Mouse (Mus musculus) liver, embryonic 13.5 days (tissue): Measurements from ENCODE around the gene Gpatch3. TPM values are rescaled to one million over a fixed set of nuclear protein-coding genes. Genes with fewer than 3 reads are reported as not detected.

Experiments
- ATAC-seq: fragments of 200-750 bp; cut with Nextera tagmentation; 2 replicates; pipeline ENCODE4 v1.8.0; 2017; ENCODE audit warnings: low read depth, mild to moderate bottlenecking, moderate number of reproducible peaks, moderate library complexity
- DNase-seq: peaks from one replicate; pipeline ENCODE4 v3.0.0; 2022
- H3K27ac ChIP-seq: fragments of 300-500 bp; sonication (generic); 2 replicates; pipeline ENCODE4 v1.5.1; 2015; ENCODE audit warnings: moderate library complexity, mild to moderate bottlenecking, inconsistent platforms
- H3K27me3 ChIP-seq: fragments of 300-500 bp; sonication (generic); 2 replicates; pipeline ENCODE4 v1.6.1; 2015; ENCODE audit warnings: mild to moderate bottlenecking, inconsistent platforms
- H3K36me3 ChIP-seq: fragments of 300-500 bp; sonication (generic); 2 replicates; pipeline ENCODE4 v1.6.1; 2015; ENCODE audit warnings: mild to moderate bottlenecking, inconsistent platforms
- H3K4me1 ChIP-seq: fragments of 300-500 bp; sonication (generic); replicated peaks from 2 replicates; pipeline ENCODE4 v1.6.1; 2015; ENCODE audit warnings: inconsistent platforms
- H3K4me2 ChIP-seq: fragments of 300-500 bp; sonication (generic); 2 replicates; pipeline ENCODE4 v1.6.1; 2015; ENCODE audit warnings: inconsistent platforms, mild to moderate bottlenecking, moderate library complexity
- H3K4me3 ChIP-seq: fragments of 300-500 bp; sonication (generic); replicated peaks from 2 replicates; pipeline ENCODE4 v1.5.1; 2015; ENCODE audit warnings: mild to moderate bottlenecking, inconsistent platforms
- H3K9ac ChIP-seq: fragments of 300-500 bp; sonication (generic); 2 replicates; pipeline ENCODE4 v1.6.1; 2015; ENCODE audit warnings: mild to moderate bottlenecking, inconsistent platforms
- H3K9me3 ChIP-seq: fragments of 300-500 bp; sonication (generic); replicated peaks from 2 replicates; pipeline ENCODE4 v1.6.1; 2016; ENCODE audit warnings: inconsistent platforms
- WGBS: fragments of 180-500 bp; shearing (Covaris S2); methylation state at CpG from one replicate; pipeline ENCODE4 v1.1.7; 2015; ENCODE audit not compliant: insufficient replicate concordance; 5-methylcytosine and 5-hydroxymethylcytosine counted together
- polyA plus RNA-seq: library from polyadenylated mRNA; unstranded; fragments of >200 nt; fragmentation: Nextera tagmentation; extraction: Ambion mirVana; gene quantifications from 2 replicates; pipeline ENCODE4 v1.2.1, GENCODE M21; 2015

Gene Gpatch3
- polyA plus RNA-seq, 1 experiment from 2014 or later = 4.3 TPM

GRCm38 (mm10) chr4:133584059-133584951 lies 9.8 kb downstream of the Gpatch3 start, which contains the start of gene Gpn2:
Gene Gpn2, plus strand, starts transcription at chr4:133584362.
- 1% methylated on average over 65 of the region's 65 CpGs for WGBS
- no peaks in the 10 kb centered on the region for H3K9me3 ChIP-seq
- ATAC-seq = peak; percentile 84

DNA sequence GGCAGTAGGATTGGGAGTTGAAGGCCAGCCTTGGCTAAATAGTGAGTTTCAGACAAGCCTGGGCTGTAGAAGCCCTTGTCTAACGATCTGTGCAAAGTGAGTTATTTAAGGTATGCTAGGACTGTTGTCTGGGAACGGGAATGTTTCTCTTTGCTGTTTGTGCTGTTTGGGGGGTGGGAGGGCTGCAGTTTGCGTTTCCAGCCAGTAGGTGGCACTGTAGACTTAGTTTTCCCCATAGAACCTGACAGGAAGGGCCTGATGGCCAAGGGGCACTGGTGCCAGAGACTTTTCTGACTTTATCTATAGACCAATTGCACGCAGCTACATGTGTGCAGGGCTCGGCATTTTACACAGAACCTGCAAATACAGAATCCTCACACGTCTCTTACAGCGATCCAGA lies 18.0 kb downstream of the Gpatch3 start:
- Histone ChIP-seq H3K9ac (no peak overlapping the region), H3K27ac (no peak overlapping the region), H3K9me3 (no peaks in the 10 kb centered on the region), H3K27me3 (no peaks in the 10 kb centered on the region), H3K36me3 (peaks cover 56% of the 10 kb centered on the region), H3K4me3 (no peak overlapping the region), H3K4me2 (no peak overlapping the region), H3K4me1 (peaks cover 15% of the 10 kb centered on the region)
- DNase-seq (no peak), ATAC-seq (no peak)
- 23% methylated on average over 7 of the region's 7 CpGs for WGBS

More at GRCm38 (mm10) chr4:133584059-133584951, 9.8 kb downstream of the Gpatch3 start, which contains the start of gene Gpn2:
- peaks cover 31% of the 10 kb centered on the region for H3K4me1 ChIP-seq
- no peaks in the 10 kb centered on the region for H3K27me3 ChIP-seq
- H3K4me2 ChIP-seq = peak within 1 kb of the TSS; percentile 98
- peaks cover 63% of the 10 kb centered on the region for H3K36me3 ChIP-seq
- peak within 1 kb of the TSS; percentile 86 for H3K27ac ChIP-seq
- peak within 1 kb of the TSS; percentile 92 for H3K4me3 ChIP-seq
- H3K9ac ChIP-seq = peak within 1 kb of the TSS; percentile 86
- DNase-seq = peak; percentile 71

DNA sequence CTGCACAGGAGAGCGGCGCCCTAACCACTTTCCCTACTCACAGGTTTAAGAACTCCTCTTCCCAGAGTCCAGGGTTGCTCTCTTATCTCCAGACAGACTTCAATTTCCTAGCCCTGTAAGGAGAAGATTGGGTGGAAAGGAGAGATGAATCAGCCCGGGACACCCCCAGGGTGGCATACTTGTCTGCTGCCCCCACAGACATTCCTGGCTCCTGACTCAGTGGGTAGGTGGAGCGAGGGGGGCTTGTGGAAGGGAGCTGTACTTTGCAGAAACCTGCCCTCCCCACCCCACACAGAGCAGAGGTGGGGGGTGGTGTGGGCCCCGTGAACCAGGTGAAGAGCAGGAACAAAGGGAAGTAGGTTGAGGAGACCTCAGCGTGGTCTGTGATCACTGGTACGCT lies 21.0 kb downstream of the Gpatch3 start:
- peaks cover 38% of the 10 kb centered on the region for H3K4me1 ChIP-seq
- H3K27ac ChIP-seq = no peak overlapping the region
- H3K4me3 ChIP-seq = no peak overlapping the region
- no peak overlapping the region for H3K4me2 ChIP-seq
- 51% methylated on average over 7 of the region's 7 CpGs for WGBS
- H3K27me3 ChIP-seq = peaks cover 27% of the 10 kb centered on the region
- H3K9ac ChIP-seq = no peak overlapping the region
- peaks cover 26% of the 10 kb centered on the region for H3K36me3 ChIP-seq
- ATAC-seq = no peak
- DNase-seq = no peak
- no peaks in the 10 kb centered on the region for H3K9me3 ChIP-seq

- no peak overlapping the region for H3K9ac ChIP-seq
- no peak overlapping the region for H3K4me2 ChIP-seq
- H3K27me3 ChIP-seq = peaks cover 32% of the 10 kb centered on the region
- H3K36me3 ChIP-seq = peaks cover 21% of the 10 kb centered on the region
- DNase-seq = no peak
- H3K4me3 ChIP-seq = no peak overlapping the region
- WGBS = 62% methylated on average over 6 of the region's 6 CpGs
- H3K9me3 ChIP-seq = no peaks in the 10 kb centered on the region
- ATAC-seq = no peak
- no peak overlapping the region for H3K27ac ChIP-seq
- H3K4me1 ChIP-seq = peaks cover 38% of the 10 kb centered on the region
These were observed 21.5 kb downstream of the Gpatch3 start for GRCm38 (mm10) chr4:133596084-133596483.

- H3K4me1 ChIP-seq = peaks cover 42% of the 10 kb centered on the region
- no peak overlapping the region for H3K9ac ChIP-seq
- ATAC-seq = no peak
- DNase-seq = no peak
- no peak overlapping the region for H3K27ac ChIP-seq
- H3K27me3 ChIP-seq = peaks cover 54% of the 10 kb centered on the region
- no peaks in the 10 kb centered on the region for H3K36me3 ChIP-seq
- peak overlapping the region; percentile 63 for H3K4me3 ChIP-seq
- WGBS = 33% methylated on average over 4 of the region's 4 CpGs
- H3K9me3 ChIP-seq = no peaks in the 10 kb centered on the region
- peak overlapping the region; percentile 88 for H3K4me2 ChIP-seq
These were observed 24.1 kb downstream of the Gpatch3 start for GRCm38 (mm10) chr4:133598616-133599015.

DNA sequence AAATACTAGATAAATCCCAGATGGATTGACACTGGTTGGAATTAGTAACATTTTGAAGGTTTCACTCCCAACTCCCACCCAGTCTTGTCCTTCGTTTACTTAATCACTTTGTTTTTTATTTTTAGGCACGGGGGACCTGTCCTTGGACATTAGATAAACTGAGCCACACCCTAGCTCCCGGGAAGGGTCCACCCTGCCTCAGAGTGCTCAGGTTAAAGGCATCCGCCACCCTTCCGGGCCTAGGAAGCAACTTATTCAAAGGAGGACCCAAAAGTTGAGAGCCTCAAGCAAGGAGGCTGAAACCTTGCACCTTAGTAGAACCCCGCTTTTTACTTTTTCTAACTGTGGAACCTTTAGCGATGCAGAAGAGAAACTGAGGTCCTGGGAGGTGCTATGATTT lies 24.6 kb downstream of the Gpatch3 start:
- ATAC-seq = no peak
- peaks cover 42% of the 10 kb centered on the region for H3K4me1 ChIP-seq
- peaks cover 55% of the 10 kb centered on the region for H3K27me3 ChIP-seq
- peak overlapping the region; percentile 88 for H3K4me2 ChIP-seq
- H3K9me3 ChIP-seq = no peaks in the 10 kb centered on the region
- H3K36me3 ChIP-seq = 0 out of 2 replicates have a peak, but pooled peaks cover under 1% of the 10 kb centered on the region
- 13% methylated on average over 7 of the region's 7 CpGs for WGBS
- no peak overlapping the region for H3K27ac ChIP-seq
- DNase-seq = no peak
- peak overlapping the region; percentile 63 for H3K4me3 ChIP-seq
- peak overlapping the region; percentile 63 for H3K9ac ChIP-seq

DNA sequence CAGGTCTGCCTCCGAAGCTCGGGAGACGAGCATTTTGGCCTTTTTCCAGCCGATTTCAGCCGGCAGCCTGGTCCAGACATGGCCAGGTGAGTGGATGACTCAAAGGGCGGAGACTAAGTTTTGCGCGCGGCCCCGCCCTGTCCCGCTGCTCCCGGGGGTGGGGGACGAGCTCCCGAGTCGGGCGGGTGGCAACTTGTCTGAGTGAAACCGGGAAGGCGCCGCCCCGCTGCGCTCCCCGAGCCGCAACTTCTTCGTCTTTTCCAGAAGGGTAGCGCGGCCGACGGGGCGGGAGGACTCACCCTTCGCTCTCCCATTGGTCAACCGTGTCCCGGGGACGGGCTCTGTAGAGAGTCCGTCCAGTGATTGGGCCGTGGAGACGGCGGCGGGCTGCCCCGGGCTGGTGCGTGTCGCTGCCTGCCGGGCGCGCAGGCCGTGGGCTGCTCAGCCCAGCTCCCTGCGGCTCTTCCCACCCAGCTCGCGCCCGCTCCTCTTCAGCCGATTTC lies 25.1 kb downstream of the Gpatch3 start:
- Histone ChIP-seq H3K27me3 (peaks cover 55% of the 10 kb centered on the region), H3K4me1 (peaks cover 42% of the 10 kb centered on the region), H3K9me3 (no peaks in the 10 kb centered on the region), H3K4me3 (peak overlapping the region; percentile 63), H3K36me3 (0 out of 2 replicates have a peak, but pooled peaks cover 2% of the 10 kb centered on the region), H3K27ac (no peak overlapping the region), H3K9ac (peak overlapping the region; percentile 63), H3K4me2 (peak overlapping the region; percentile 88)
- under 1% methylated on average over 50 of the region's 50 CpGs for WGBS
- peak; percentile 77 for DNase-seq
- ATAC-seq = peak; percentile 95

- peak overlapping the region; percentile 63 for H3K9ac ChIP-seq
- no peak overlapping the region for H3K27ac ChIP-seq
These were observed 25.8 kb downstream of the Gpatch3 start for GRCm38 (mm10) chr4:133600306-133600705.

GRCm38 (mm10) chr4:133601721-133602218 lies 27.2 kb downstream of the Gpatch3 start, which contains the start of gene Sfn:
Gene Sfn, minus strand, starts transcription at chr4:133602168.
- 0 out of 2 replicates have a peak, but pooled peaks cover 2% of the 10 kb centered on the region for H3K36me3 ChIP-seq
- ATAC-seq (no peak), DNase-seq (peak; percentile 31)
- H3K4me1 ChIP-seq = peaks cover 33% of the 10 kb centered on the region
- WGBS = 2% methylated on average over 16 of the region's 16 CpGs
- H3K4me3 ChIP-seq = peak within 1 kb of the TSS; percentile 41
- H3K4me2 ChIP-seq = peak within 1 kb of the TSS; percentile 63
- H3K27me3 ChIP-seq = peaks cover 55% of the 10 kb centered on the region
- peak within 1 kb of the TSS; percentile 45; the same call in 1 of the 2 replicates for H3K9ac ChIP-seq
- no peak within 1 kb of the TSS for H3K27ac ChIP-seq
- H3K9me3 ChIP-seq = no peaks in the 10 kb centered on the region

More at GRCm38 (mm10) chr4:133600306-133600705, 25.8 kb downstream of the Gpatch3 start:
- peaks cover 38% of the 10 kb centered on the region for H3K4me1 ChIP-seq
- H3K4me2 ChIP-seq = peak overlapping the region; percentile 88
- H3K4me3 ChIP-seq = peak overlapping the region; percentile 63
- 11% methylated on average over 9 of the region's 9 CpGs for WGBS
- ATAC-seq = no peak
- no peak for DNase-seq
- no peaks in the 10 kb centered on the region for H3K9me3 ChIP-seq
- peaks cover 55% of the 10 kb centered on the region for H3K27me3 ChIP-seq
- 0 out of 2 replicates have a peak, but pooled peaks cover 2% of the 10 kb centered on the region for H3K36me3 ChIP-seq

GRCm38 (mm10) chr4:133603056-133603455 lies 28.5 kb downstream of the Gpatch3 start:
- Histone ChIP-seq H3K4me1 (peaks cover 33% of the 10 kb centered on the region), H3K36me3 (peaks cover 3% of the 10 kb centered on the region), H3K4me2 (no peak overlapping the region), H3K27me3 (peaks cover 52% of the 10 kb centered on the region), H3K4me3 (no peak overlapping the region), H3K27ac (no peak overlapping the region), H3K9ac (no peak overlapping the region), H3K9me3 (no peaks in the 10 kb centered on the region)
- ATAC-seq = no peak
- DNase-seq = no peak
- WGBS = 73% methylated on average over 5 of the region's 5 CpGs

DNA sequence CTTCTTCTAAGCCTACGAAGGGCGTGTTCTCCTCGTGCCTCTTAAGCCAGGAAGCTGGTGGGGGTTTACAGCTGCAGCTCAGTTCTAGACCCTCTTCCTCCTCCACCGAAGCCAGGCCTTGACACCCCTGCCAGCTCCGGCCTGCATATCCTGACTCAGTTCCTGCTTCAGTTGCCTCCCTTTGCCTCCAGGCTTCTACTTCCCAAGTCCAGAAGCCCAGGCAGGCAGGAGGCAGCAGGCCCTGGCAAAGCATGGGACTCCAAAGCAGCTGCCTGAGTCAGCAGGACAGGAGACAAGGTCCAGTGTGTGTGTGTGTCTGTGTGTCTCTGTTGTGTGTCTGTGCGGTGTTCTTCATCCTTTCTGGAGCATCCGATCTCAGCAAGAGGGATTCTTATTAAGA lies 29.6 kb downstream of the Gpatch3 start:
- Histone ChIP-seq H3K9me3 (no peaks in the 10 kb centered on the region), H3K4me2 (no peak overlapping the region), H3K27me3 (peaks cover 42% of the 10 kb centered on the region), H3K4me3 (no peak overlapping the region), H3K4me1 (peaks cover 24% of the 10 kb centered on the region), H3K36me3 (peaks cover 8% of the 10 kb centered on the region), H3K27ac (no peak overlapping the region), H3K9ac (0 out of 2 replicates have a peak overlapping the region, but pooled peaks have one; percentile 10)
- ATAC-seq = no peak
- WGBS = 63% methylated on average over 7 of the region's 7 CpGs
- no peak for DNase-seq
